Mouse (Mus musculus) brain, embryonic 14.5 days (tissue): ENCODE data around the gene C2cd3. TPM values are rescaled to one million over a fixed set of nuclear protein-coding genes. Genes with fewer than 3 reads are reported as not detected.

Experiments
- DNase-seq: peaks from one replicate; pipeline ENCODE4 v3.0.0-alpha.2; 2011; ENCODE audit warnings: low read depth
- CTCF ChIP-seq: fragments of 200-500 bp; IDR thresholded peaks from 2 replicates; pipeline ENCODE4 v1.5.1; 2012; ENCODE audit warnings: inconsistent platforms, mild to moderate bottlenecking, moderate library complexity, borderline replicate concordance; ENCODE audit not compliant: insufficient read depth, insufficient read length; ENCODE audit errors: extremely low read depth
- POLR2A ChIP-seq: fragments of 200-500 bp; IDR thresholded peaks from 2 replicates; pipeline ENCODE4 v1.6.1; 2012; ENCODE audit warnings: mild to moderate bottlenecking, inconsistent platforms, borderline replicate concordance; ENCODE audit not compliant: poor library complexity, insufficient read depth, insufficient read length, severe bottlenecking; ENCODE audit errors: extremely low read depth
- polyA plus RNA-seq: library from polyadenylated mRNA; depleted of rRNA; stranded (reverse); fragments of >200 nt; gene quantifications from 2 replicates; pipeline ENCODE4 v1.2.3, GENCODE M21; 2012

Gene C2cd3
- polyA plus RNA-seq, 1 experiment, result 38.3 TPM

DNA sequence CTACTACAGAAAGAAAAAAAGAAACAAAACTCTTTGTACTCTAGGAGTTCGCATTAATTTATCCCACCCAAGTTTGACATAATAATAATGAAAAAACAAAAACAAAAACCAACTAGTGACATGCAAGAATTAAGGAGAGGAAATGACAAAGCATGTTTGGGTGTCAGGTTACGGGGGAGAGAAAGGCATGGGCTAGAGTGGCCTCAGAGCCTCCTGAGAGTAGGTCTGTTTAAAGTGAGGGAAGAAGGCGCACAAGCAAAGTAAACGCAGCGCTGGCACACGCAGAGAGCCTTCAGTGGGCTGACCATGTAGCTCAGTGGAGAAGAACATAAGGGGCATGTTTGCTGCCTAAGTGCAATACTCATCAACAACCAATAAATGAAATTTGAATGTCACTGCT is 7.1 kb upstream of the C2cd3 start:
- DNase-seq, result no peak
- TF ChIP-seq POLR2A (no peak), CTCF (no peak)

DNA sequence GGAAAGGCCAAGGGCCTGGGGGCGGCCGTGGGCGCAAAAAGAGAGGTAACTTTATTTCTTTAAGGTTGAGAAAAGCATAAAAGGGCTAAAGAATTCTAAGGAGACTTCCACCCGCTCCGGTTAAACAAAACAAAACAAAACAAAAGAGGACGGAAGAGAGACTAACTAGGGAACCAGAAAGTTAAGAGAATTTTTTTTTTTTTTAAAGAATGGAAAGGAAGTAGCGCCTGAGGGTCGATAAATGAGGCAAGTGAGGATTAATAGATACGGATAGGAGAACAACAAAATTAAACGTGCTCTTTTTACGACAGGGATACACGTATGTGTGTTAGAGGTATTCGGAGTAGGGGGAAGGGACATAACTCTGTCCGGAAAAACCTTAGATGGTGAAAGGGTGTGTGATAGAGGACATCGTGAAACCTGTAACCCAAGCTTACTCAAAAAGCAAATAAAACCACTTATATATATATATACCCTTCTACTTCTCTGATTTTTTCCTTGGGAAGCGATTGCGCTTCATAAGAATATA is 483 bp downstream of the C2cd3 start:
- TF ChIP-seq CTCF (no peak), POLR2A (no peak)
- DNase-seq, result no peak

DNA sequence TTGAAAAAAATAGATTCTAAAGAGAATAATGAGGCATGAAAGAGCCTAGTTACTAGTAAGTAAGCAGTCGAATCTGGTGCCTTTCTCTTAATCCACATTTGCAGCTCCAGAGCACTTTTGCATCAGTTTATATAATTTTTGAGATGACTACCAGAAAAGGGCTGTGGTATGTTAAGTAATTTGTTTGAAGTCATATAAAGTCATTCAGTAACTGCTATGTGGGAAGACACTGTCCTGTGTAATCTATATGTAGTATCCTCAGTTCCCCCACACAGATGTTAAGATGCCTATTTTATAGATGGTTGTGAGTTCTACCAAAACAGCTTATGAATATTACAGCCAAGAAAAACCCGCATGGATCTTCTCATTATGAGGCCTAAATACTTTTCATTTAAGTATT is 6.2 kb downstream of the C2cd3 start:
- no peak for TF ChIP-seq POLR2A
- no peak for TF ChIP-seq CTCF
- DNase-seq, result no peak

DNA sequence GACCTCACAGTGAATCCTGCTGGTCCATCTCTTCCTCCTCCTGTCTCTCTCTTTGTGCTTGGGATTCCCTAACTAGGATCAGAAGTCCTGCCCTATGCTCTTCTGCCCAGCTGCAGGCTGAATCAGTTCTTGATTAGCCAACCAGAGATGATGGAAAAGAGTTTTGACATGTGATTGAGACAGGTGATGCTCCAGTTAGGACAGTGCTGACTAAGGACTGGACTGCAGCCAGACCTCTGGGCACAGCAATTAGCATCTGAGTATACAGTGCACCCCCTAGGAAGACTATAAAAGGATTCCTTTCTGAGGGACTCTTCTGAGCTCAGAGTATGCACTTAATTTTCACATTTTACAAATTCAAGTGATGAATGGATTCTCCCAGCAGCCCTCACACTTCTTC is 9.1 kb downstream of the C2cd3 start:
- TF ChIP-seq CTCF (no peak), POLR2A (no peak)
- peak; percentile 3 for DNase-seq

DNA sequence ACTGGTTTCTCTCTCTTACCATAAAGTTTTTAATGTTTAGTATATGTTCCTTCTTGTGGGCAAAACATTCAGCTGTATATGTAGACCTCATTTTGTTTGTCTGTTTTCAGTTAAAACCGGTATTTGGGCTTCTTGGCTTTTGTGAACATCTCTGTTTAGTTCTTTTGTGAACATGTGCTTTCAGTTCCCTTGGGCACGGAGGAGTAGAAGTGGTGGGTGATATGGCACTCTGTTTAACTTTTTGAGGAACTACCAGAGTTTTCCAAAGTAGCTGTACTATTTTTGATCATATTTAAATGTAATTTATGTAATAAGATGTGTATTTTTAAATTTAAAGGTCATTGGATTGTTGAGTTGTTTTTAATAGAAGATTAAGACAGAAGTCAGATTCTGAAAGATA is 11.2 kb downstream of the C2cd3 start:
- TF ChIP-seq POLR2A, result no peak
- TF ChIP-seq CTCF, result no peak
- no peak for DNase-seq

DNA sequence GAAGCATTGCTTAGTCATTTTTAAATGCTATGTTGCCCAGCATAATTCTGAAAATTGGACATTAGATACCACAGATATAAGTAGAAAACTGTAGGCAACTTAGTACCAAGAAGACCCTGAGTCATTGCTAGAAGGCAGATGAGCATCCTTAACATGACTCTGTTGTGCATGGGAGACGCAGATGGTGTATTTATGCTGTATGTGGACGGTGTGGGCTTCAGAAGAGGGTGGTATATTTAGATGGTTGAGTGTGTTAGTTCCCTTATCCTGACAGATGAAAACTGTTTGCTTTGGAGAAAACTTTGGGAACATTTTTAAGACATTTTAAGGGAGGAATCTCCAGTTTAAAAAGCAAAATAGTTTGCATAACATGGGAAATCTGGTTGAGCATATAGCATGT is 16.1 kb downstream of the C2cd3 start:
- no peak for DNase-seq
- TF ChIP-seq POLR2A, result no peak
- TF ChIP-seq CTCF, result no peak

DNA sequence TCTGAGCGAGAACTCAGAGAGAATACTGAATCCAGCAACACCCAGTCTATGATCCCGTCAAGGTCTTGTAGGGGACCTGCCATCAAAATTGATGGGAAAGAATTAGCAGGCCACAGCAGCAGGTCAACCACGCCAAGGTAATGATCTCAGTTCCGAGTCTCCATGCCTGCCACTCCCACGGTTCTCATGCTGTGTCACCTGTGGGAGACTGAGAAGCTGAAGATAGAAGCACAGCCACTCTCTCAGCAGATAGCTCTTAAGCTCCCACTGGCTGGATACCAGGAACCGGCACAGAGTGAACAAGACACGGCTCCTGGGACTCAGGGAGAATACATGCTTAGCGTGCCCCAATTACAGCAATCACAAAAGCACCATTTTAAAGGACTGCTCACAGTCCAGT is 18.1 kb downstream of the C2cd3 start:
- no peak for DNase-seq
- TF ChIP-seq CTCF (no peak), POLR2A (no peak)

DNA sequence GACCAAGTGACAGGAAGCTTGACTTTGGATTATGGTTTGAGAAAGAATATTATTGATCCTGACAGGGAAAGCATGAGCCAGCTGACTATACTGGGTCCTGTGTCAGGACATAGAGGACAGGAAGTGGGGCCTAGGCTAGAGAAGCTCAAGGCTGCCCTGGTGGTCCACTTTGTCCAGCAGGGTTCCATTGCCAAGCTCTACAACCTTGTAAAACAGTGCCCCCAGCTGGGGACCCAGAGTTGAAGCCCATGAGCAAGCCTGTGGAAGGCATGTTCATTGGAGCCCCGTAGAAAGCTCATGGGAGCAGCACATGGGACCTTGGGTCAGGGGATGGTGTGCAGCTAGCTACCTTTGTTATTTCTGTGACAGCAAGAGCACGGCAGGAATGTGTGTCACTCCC is 20.2 kb downstream of the C2cd3 start:
- TF ChIP-seq CTCF, result peak; percentile 26; the same call in 1 of the 2 replicates
- TF ChIP-seq POLR2A, result no peak
- peak; percentile 14 for DNase-seq

DNA sequence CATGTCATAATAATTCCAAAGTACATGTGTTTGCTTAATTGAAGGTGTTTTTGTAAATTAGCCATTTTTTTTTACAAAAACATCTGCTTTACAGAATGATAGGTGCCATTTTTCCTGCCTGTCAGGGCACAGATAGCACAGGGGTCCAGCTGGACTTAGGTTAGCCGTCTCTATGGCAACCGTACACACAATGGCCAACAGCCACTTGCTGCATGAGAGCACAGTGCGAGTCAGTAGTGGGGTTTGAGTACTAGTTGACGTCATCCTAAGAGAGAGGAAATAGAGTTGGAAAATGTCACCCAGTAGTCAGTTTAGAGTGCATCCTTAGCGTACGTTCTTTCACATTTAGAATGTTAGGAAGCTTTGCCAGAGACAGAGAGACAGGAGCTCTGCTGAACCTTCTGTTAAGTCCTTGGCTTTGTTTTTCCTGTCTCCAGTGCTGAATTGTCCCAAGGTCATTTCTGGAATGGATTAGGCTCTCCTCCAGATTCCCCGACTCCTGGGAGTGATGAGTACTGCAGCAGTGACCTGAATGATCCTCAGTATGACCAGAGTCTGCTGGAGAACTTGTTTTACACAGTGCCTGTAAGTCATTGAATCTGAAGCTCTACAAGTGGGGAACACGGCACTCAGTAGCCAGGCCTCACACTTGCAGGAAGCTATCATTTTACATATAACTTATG is 27.3 kb downstream of the C2cd3 start:
- TF ChIP-seq CTCF, result no peak
- DNase-seq, result peak; percentile 73

DNA sequence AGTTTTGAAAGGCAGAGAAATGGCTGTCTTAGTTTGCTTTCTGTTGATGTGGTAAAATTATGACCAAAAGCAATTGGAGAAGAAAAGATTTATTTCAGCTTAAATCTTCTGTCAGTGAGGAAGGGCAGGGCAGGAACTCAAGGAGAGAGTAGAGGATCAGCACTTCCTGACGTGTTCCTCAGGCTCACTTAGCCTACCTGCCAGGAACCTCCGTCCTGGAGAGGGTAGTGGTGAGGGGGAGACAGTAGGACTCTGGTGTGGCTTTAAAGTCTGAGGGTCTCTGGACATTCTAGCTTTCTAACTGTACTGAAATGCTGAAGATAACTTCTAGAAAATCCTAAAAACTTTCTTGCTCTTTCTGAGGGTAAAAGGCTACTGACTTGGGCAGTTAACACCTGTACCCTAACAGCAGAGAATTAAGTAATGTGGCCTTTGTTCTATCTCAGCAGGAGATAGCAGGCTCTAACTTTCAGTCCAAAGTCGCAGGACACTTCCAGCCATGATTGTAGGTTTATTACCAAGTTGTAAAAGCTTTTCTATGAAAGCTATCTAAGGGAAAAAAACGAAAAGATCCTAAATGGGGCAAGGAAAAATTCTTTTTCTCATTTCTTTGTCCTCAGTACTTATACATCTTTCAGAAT is 29.0 kb downstream of the C2cd3 start:
- no peak for DNase-seq
- TF ChIP-seq CTCF (no peak), POLR2A (no peak)

DNA sequence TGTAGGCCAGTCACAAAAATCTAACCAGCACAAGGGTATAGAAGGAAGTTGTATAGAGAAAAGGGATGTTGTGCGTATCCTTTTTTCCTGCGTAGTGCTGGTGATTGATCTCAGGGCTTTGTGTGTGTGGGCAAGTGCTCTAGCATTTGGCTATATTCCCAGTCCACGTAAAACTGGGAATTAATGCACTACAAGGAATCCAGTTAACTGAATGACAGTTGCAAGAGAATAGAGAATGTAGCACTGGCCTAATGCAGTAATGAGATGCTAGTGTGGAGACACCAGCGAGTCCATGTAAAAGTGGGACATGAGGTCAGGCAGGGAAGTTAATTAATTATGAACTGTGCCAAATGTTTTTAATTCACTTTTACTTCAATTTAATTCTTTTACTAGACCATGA is 30.7 kb downstream of the C2cd3 start:
- peak; percentile 89 for DNase-seq
- no peak for TF ChIP-seq CTCF
- TF ChIP-seq POLR2A, result no peak

DNA sequence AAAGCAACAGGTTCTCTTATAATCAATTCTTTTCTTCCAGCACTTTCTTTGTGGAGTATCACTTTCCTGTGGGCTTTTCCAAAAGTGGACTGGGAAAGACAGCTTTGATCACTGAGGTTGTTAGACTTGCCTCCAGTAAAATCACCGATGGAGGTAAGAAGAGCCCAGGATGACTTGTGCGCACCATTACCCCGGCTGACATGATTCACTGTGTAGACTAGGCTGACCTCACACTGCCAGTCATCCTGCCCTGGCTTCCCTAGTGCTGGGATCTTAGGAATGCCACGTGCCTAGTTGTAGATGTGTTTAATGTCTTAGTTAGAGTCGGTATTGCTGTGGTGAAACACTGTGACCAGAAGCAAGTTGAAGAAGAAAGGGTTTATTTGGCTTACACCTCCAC is 35.6 kb downstream of the C2cd3 start:
- TF ChIP-seq POLR2A (no peak), CTCF (no peak)
- DNase-seq, result no peak

DNA sequence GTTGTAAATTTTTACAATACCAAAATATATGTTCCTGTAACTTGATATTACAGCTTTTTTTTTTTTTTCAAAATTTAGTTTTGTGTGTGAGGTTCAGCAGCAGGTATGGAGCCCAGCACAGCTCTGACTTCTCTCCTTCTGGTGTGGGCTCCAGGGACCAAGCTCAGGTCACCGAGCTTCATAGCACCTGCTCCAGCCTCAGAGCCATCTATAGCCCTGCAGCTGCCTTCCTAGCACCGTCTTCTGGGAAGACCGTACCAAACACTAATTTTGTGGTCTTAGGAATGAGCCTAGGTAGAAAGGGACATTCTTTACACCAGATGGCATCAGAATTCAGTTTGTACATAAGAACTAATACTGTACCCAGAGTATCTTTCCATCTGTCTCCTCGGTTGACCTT is 36.7 kb downstream of the C2cd3 start:
- no peak for DNase-seq
- TF ChIP-seq POLR2A, result no peak
- TF ChIP-seq CTCF, result no peak
